Mouse (Mus musculus) CH12.LX (cell line): ENCODE measurements around the gene Btbd3. TPM values are rescaled to one million over a fixed set of nuclear protein-coding genes. Genes with fewer than 3 reads are reported as not detected.

ENCODE experiments used
- DNase-seq: peaks from one replicate; pipeline ENCODE4 v3.0.0-alpha.2; 2013; ENCODE audit errors: extremely low read depth
- H3K27ac ChIP-seq: 2 replicates; pipeline ENCODE4 v1.5.1; 2012; ENCODE audit warnings: low read depth, mild to moderate bottlenecking, control low read depth, moderate library complexity; ENCODE audit not compliant: insufficient read depth
- H3K27me3 ChIP-seq: replicated peaks from 2 replicates; pipeline ENCODE3; 2012; ENCODE audit warnings: inconsistent platforms
- H3K36me3 ChIP-seq, 2 experiments: replicated peaks in 1 of 2; 2 replicates each; pipeline versions ENCODE3 to v1.6.1; 2012; ENCODE audit warnings: inconsistent platforms in 1 of 2, low read length in 1 of 2, mild to moderate bottlenecking in 1 of 2, mixed read lengths in 1 of 2, moderate library complexity in 1 of 2; ENCODE audit not compliant: control insufficient read depth in 1 of 2, insufficient read depth in 1 of 2
- H3K4me1 ChIP-seq, 2 experiments: 2 replicates each; pipeline ENCODE4 v1.6.1; 2012; ENCODE audit warnings: inconsistent platforms in 1 of 2, moderate library complexity in 1 of 2; ENCODE audit not compliant: insufficient read depth in 2 of 2, control insufficient read depth in 1 of 2
- H3K4me2 ChIP-seq: 2 replicates; pipeline ENCODE4 v1.6.1; 2012; ENCODE audit warnings: low read depth, mild to moderate bottlenecking, control low read depth; ENCODE audit not compliant: poor library complexity, insufficient read depth, severe bottlenecking
- H3K4me3 ChIP-seq, 3 experiments: fragments of 150-350 bp in 1 of 3; sonication (generic) in 1 of 3; replicated peaks in 1 of 3; 2 replicates each; pipeline versions ENCODE3 to v1.5.1; 2011 to 2012; ENCODE audit warnings: low read depth in 2 of 3, low read length in 2 of 3, mild to moderate bottlenecking in 2 of 3, moderate library complexity in 2 of 3, control low read depth in 1 of 3, improper control_type of control experiment in 1 of 3, inconsistent platforms in 1 of 3, mixed read lengths in 1 of 3; ENCODE audit not compliant: poor library complexity in 1 of 3
- H3K79me2 ChIP-seq: replicated peaks from 2 replicates; pipeline ENCODE4 v1.6.1; 2012; ENCODE audit warnings: mild to moderate bottlenecking, moderate library complexity; ENCODE audit not compliant: control insufficient read depth, poor library complexity, insufficient read depth, severe bottlenecking; ENCODE audit errors: extremely low read depth
- H3K9ac ChIP-seq: 2 replicates; pipeline ENCODE4 v1.6.1; 2012; ENCODE audit warnings: low read depth, mild to moderate bottlenecking, control low read depth, moderate library complexity; ENCODE audit not compliant: insufficient read depth
- H3K9me3 ChIP-seq: replicated peaks from 2 replicates; pipeline ENCODE3; 2012; ENCODE audit warnings: low read length, inconsistent platforms, mixed read lengths
- BHLHE40 ChIP-seq: IDR thresholded peaks from 2 replicates; pipeline ENCODE4 v1.6.1; 2011; ENCODE audit warnings: mild to moderate bottlenecking, low read depth, low read length, improper control_type of control experiment
- CHD1 ChIP-seq: IDR thresholded peaks from 2 replicates; pipeline ENCODE4 v1.6.1; 2012; ENCODE audit warnings: low read depth, low read length, improper control_type of control experiment, inconsistent platforms
- E2F4 ChIP-seq: IDR thresholded peaks from 2 replicates; pipeline ENCODE4 v1.6.1; 2011; ENCODE audit warnings: low read depth, low read length, improper control_type of control experiment; ENCODE audit not compliant: insufficient replicate concordance
- EP300 ChIP-seq: IDR thresholded peaks from 2 replicates; pipeline ENCODE4 v1.6.1; 2011; ENCODE audit warnings: low read length, improper control_type of control experiment
- ETS1 ChIP-seq: conservative IDR thresholded peaks from 2 replicates; pipeline ENCODE4 v1.6.1; 2012; ENCODE audit warnings: low read depth, mild to moderate bottlenecking, inconsistent platforms, low read length, improper control_type of control experiment, moderate library complexity
- GABPA ChIP-seq: IDR thresholded peaks from 2 replicates; pipeline ENCODE4 v1.6.1; 2012; ENCODE audit warnings: low read depth, low read length, improper control_type of control experiment, inconsistent platforms; ENCODE audit not compliant: insufficient replicate concordance
- HCFC1 ChIP-seq: IDR thresholded peaks from 2 replicates; pipeline ENCODE4 v1.6.1; 2012; ENCODE audit warnings: low read depth, mild to moderate bottlenecking, inconsistent platforms, low read length, improper control_type of control experiment
- IRF4 ChIP-seq: IDR thresholded peaks from 2 replicates; pipeline ENCODE4 v1.6.1; 2014; ENCODE audit warnings: low read depth, mild to moderate bottlenecking, inconsistent platforms, low read length, improper control_type of control experiment
- JUN ChIP-seq: IDR thresholded peaks from 2 replicates; pipeline ENCODE4 v1.6.1; 2011; ENCODE audit warnings: low read depth, mild to moderate bottlenecking, low read length, improper control_type of control experiment, moderate library complexity; ENCODE audit not compliant: insufficient read depth
- JUND ChIP-seq: conservative IDR thresholded peaks from 2 replicates; pipeline ENCODE4 v1.6.1; 2011; ENCODE audit warnings: low read depth, low read length, improper control_type of control experiment
- KAT2A ChIP-seq: IDR thresholded peaks from 2 replicates; pipeline ENCODE4 v1.6.1; 2012; ENCODE audit warnings: low read length, improper control_type of control experiment, inconsistent platforms; ENCODE audit not compliant: insufficient replicate concordance
- MAX ChIP-seq: IDR thresholded peaks from 2 replicates; pipeline ENCODE4 v1.6.1; 2011; ENCODE audit warnings: low read length, improper control_type of control experiment
- MAZ ChIP-seq: IDR thresholded peaks from 2 replicates; pipeline ENCODE4 v1.6.1; 2012; ENCODE audit warnings: low read depth, mild to moderate bottlenecking, inconsistent platforms, low read length, improper control_type of control experiment, moderate library complexity
- MEF2A ChIP-seq: IDR thresholded peaks from 2 replicates; pipeline ENCODE4 v1.6.1; 2014; ENCODE audit warnings: low read depth, mild to moderate bottlenecking, inconsistent platforms, low read length, improper control_type of control experiment, borderline replicate concordance
- MYC ChIP-seq: IDR thresholded peaks from 2 replicates; pipeline ENCODE4 v1.6.1; 2011; ENCODE audit warnings: low read depth, mild to moderate bottlenecking, improper control_type of control experiment, low read length
- NRF1 ChIP-seq: IDR thresholded peaks from 2 replicates; pipeline ENCODE4 v1.6.1; 2014; ENCODE audit warnings: low read depth, mild to moderate bottlenecking, inconsistent platforms, low read length, improper control_type of control experiment, moderate library complexity
- PAX5 ChIP-seq: IDR thresholded peaks from 2 replicates; pipeline ENCODE4 v1.6.1; 2012; ENCODE audit warnings: low read length, inconsistent platforms, mixed read lengths
- POLR2A ChIP-seq: IDR thresholded peaks from 2 replicates; pipeline ENCODE4 v1.6.1; 2011; ENCODE audit warnings: low read depth, mild to moderate bottlenecking, improper control_type of control experiment, low read length
- POLR2AphosphoS2 ChIP-seq: IDR thresholded peaks from 2 replicates; pipeline ENCODE4 v1.6.1; 2011; ENCODE audit warnings: low read depth, low read length, improper control_type of control experiment
- RCOR1 ChIP-seq: conservative IDR thresholded peaks from 2 replicates; pipeline ENCODE4 v1.6.1; 2012; ENCODE audit warnings: low read depth, mild to moderate bottlenecking, inconsistent platforms, low read length, improper control_type of control experiment
- SIN3A ChIP-seq: IDR thresholded peaks from 2 replicates; pipeline ENCODE4 v1.6.1; 2012; ENCODE audit warnings: low read length, improper control_type of control experiment, inconsistent platforms
- SMC3 ChIP-seq: IDR thresholded peaks from 2 replicates; pipeline ENCODE4 v1.6.1; 2011; ENCODE audit warnings: low read depth, low read length, improper control_type of control experiment
- TCF12 ChIP-seq: IDR thresholded peaks from 2 replicates; pipeline ENCODE4 v1.6.1; 2014; ENCODE audit warnings: low read depth, mild to moderate bottlenecking, inconsistent platforms, low read length, improper control_type of control experiment
- USF1 ChIP-seq: IDR thresholded peaks from 2 replicates; pipeline ENCODE4 v1.6.1; 2014; ENCODE audit warnings: low read depth, mild to moderate bottlenecking, inconsistent platforms, low read length, improper control_type of control experiment
- ZC3H11A ChIP-seq: IDR thresholded peaks from 2 replicates; pipeline ENCODE4 v1.6.1; 2012; ENCODE audit warnings: low read depth, mild to moderate bottlenecking, inconsistent platforms, low read length, improper control_type of control experiment
- ZMIZ1 ChIP-seq: IDR thresholded peaks from 2 replicates; pipeline ENCODE4 v1.6.1; 2012; ENCODE audit warnings: low read depth, mild to moderate bottlenecking, inconsistent platforms, low read length, improper control_type of control experiment
- ZNF384 ChIP-seq: IDR thresholded peaks from 2 replicates; pipeline ENCODE4 v1.6.1; 2012; ENCODE audit warnings: low read depth, low read length, improper control_type of control experiment, inconsistent platforms
- dilution Hi-C: fragments of 300-500 bp; cut with MboI; formaldehyde crosslinking; loops from 2 replicates; pipeline ENCODE4 v1.14.3; 2020; ENCODE audit warnings: low sequenced_read_pairs; ENCODE audit not compliant: extremely low pct_unique_long_range_greater_than_20kb, extremely low pct_ligation_motif_present
- in situ Hi-C: fragments of 300-500 bp; cut with MboI; formaldehyde crosslinking; loops from 3 replicates; pipeline ENCODE4 v1.14.3; 2019; ENCODE audit warnings: low sequenced_read_pairs, low pct_ligation_motif_present, low pct_unique_long_range_greater_than_20kb, mixed read lengths
- polyA plus RNA-seq: library from polyadenylated mRNA; unstranded; fragments of >175 nt; gene quantifications from 2 replicates; pipeline ENCODE4 v1.2.1, GENCODE M21; 2012; ENCODE audit warnings: low read depth; ENCODE audit not compliant: insufficient read length
- total RNA-seq, 2 experiments: library from RNA; depleted of rRNA; stranded (reverse); fragments of 300-350 nt in 1 of 2; fragments of >200 nt in 1 of 2; gene quantifications; 2 replicates each; pipeline ENCODE4 v1.2.3; 2012 to 2014

Btbd3 gene
- total and polyA plus RNA-seq, 3 experiments, result not detected

DNA sequence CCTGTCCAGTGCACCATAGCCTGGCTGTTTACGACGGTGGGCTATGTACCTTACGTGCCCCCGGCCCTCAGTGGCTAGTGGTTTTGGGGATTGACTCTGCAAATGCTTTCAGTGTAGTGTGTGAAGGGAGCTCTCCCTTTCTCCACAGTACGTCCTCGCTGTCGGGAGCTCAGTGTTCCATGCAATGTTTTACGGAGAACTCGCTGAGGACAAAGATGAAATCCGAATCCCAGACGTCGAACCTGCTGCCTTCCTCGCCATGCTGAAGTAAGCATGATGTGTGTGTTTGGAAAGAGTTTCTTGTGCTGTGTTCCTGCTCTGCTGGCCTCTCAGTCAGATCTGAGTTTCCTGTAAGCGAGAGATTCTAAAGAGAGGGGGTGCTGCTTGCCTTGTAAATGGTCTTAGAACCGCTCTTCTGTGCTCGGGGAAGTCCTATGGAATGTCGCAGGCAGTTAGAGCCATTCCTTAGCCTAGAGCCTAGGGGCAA is 23.9 kb downstream of the Btbd3 start:
- Histone ChIP-seq H3K4me3 (no peak overlapping the region), H3K27me3 (no peaks in the 10 kb centered on the region), H3K9me3 (peaks cover 62% of the 10 kb centered on the region), H3K9ac (no peak overlapping the region), H3K4me1 (no peaks in the 10 kb centered on the region), H3K27ac (no peak overlapping the region), H3K36me3 (no peaks in the 10 kb centered on the region), H3K79me2 (no peaks in the 10 kb centered on the region), H3K4me2 (no peak overlapping the region)
- TF ChIP-seq BHLHE40, result no peak
- no peak for TF ChIP-seq TCF12
- no peak for TF ChIP-seq MAX
- no peak for TF ChIP-seq IRF4
- TF ChIP-seq NRF1, result no peak
- TF ChIP-seq ZMIZ1, result no peak
- TF ChIP-seq USF1, result no peak
- TF ChIP-seq SMC3, result no peak
- TF ChIP-seq ETS1, result no peak
- TF ChIP-seq POLR2AphosphoS2, result no peak
- no peak for TF ChIP-seq CHD1
- no peak for TF ChIP-seq RCOR1
- no peak for TF ChIP-seq JUN
- no peak for TF ChIP-seq GABPA
- TF ChIP-seq KAT2A, result no peak
- no peak for TF ChIP-seq SIN3A
- TF ChIP-seq ZNF384, result no peak
- no peak for TF ChIP-seq E2F4
- TF ChIP-seq ZC3H11A, result no peak
- no peak for TF ChIP-seq EP300
- DNase-seq, result no peak
- in situ Hi-C loops, result no loop called here
- dilution Hi-C loops, result no loop called here

DNA sequence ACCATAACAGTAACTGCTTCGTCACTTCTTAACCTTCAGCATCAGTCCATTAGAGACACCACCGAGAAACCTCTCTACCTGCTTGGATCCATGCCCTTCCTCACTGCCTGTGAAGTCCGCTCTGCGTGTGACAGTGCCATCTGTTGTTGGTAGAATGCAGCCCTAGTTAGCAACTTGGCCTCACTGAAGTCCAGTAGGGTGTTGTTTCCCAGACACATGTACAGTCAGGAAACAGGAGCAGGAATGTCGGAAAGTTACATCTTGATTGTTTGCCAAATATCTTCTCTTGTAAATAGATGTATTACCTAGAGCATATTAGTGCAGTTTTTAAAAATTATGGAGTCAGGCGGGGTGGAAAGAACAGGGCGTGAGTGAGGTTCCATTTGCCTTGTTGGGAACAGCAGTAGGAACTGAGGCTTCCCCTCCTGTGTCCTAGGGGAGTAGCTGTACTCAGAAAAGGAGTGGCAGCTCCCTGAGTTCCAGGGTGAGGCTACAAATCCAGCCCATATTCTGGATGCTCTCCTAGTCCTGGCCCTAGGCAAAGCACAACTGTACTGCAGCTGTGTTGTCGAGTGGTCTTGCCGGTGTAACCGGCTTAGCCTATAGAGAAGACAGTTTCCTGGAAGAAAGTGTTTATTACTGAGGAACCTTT is 25.3 kb downstream of the Btbd3 start:
- Histone ChIP-seq H3K27me3 (no peaks in the 10 kb centered on the region), H3K79me2 (no peaks in the 10 kb centered on the region), H3K36me3 (no peaks in the 10 kb centered on the region), H3K27ac (no peak overlapping the region), H3K4me3 (no peak overlapping the region), H3K9me3 (peaks cover 56% of the 10 kb centered on the region), H3K9ac (no peak overlapping the region), H3K4me2 (no peak overlapping the region), H3K4me1 (no peaks in the 10 kb centered on the region)
- no peak for TF ChIP-seq JUND
- no peak for TF ChIP-seq ZNF384
- no peak for TF ChIP-seq ZMIZ1
- no peak for TF ChIP-seq PAX5
- TF ChIP-seq CHD1, result no peak
- TF ChIP-seq IRF4, result no peak
- TF ChIP-seq KAT2A, result no peak
- no peak for TF ChIP-seq MEF2A
- TF ChIP-seq USF1, result no peak
- TF ChIP-seq ETS1, result no peak
- TF ChIP-seq EP300, result no peak
- TF ChIP-seq POLR2A, result no peak
- TF ChIP-seq SMC3, result no peak
- TF ChIP-seq E2F4, result no peak
- no peak for TF ChIP-seq HCFC1
- TF ChIP-seq JUN, result no peak
- TF ChIP-seq MAZ, result no peak
- no peak for TF ChIP-seq RCOR1
- TF ChIP-seq POLR2AphosphoS2, result no peak
- TF ChIP-seq MYC, result no peak
- dilution Hi-C loops, result no loop called here
- DNase-seq, result no peak
- in situ Hi-C loops, result no loop called here
